In genomic region chr10:22402225-22402917, GRCm38 (mm10) we compare ENCODE assay signal across 8 mouse cellular contexts. TPM values are rescaled to one million over a fixed set of nuclear protein-coding genes. Genes with fewer than 3 reads are reported as not detected.
DNase-seq lines count a peak whose midpoint lies in the region; ATAC-seq lines count a peak whose summit lies in the region.
"Not testable (repeated sequence)": the region's sequence is repeated elsewhere in the genome, so short reads cannot be mapped to it uniquely, and the experiment has no call there.

No protein-coding gene starts in this region.

- peak overlapping the region; percentile 27; the same call in 1 of the 2 replicates for H3K4me2 ChIP-seq in heart, embryonic 13.5 days
- not testable (repeated sequence) for H3K4me2 ChIP-seq in limb, embryonic 12.5 days

- WGBS in forebrain, embryonic 10.5 days: 6% methylated on average over 9 of the region's 11 CpGs
- 3% methylated on average over 9 of the region's 11 CpGs for WGBS in heart, embryonic 13.5 days
- WGBS in limb, embryonic 12.5 days: 5% methylated on average over 9 of the region's 11 CpGs
- 3% methylated on average over 9 of the region's 11 CpGs for WGBS in midbrain, embryonic 10.5 days

- H3K27ac ChIP-seq in forebrain, embryonic 10.5 days; heart, embryonic 13.5 days (replicated peaks); limb, embryonic 12.5 days; midbrain, embryonic 10.5 days (replicated peaks): not testable (repeated sequence)

- not testable (repeated sequence) for H3K36me3 ChIP-seq in forebrain, embryonic 10.5 days (replicated peaks); heart, embryonic 13.5 days; limb, embryonic 12.5 days; midbrain, embryonic 10.5 days

- peak; percentile 42 for ATAC-seq in heart, embryonic 13.5 days (ENCODE audit: extremely low read depth, insufficient number of reproducible peaks, low FRiP score, low TSS enrichment)
- peak; percentile 69; the same call in 1 of the 2 replicates for ATAC-seq in limb, embryonic 12.5 days (ENCODE audit: insufficient number of reproducible peaks, insufficient read depth, low FRiP score, low TSS enrichment, low read depth)

- not testable (repeated sequence) for H3K27me3 ChIP-seq in forebrain, embryonic 10.5 days (ENCODE audit: poor library complexity, severe bottlenecking); heart, embryonic 13.5 days (replicated peaks); limb, embryonic 12.5 days; midbrain, embryonic 10.5 days (ENCODE audit: low read depth, poor library complexity, severe bottlenecking)

- peak; percentile 46 to 84 for DNase-seq in adrenal gland, adult (ENCODE audit: inconsistent age in 2 of 2, low spot score in 1 of 2)
- DNase-seq in forebrain, embryonic 10.5 days (ENCODE audit: extremely low spot score, low spot score): peak; percentile 58
- peak; percentile 4 to 37 for DNase-seq in kidney, adult 8-10 months
- peak; percentile 68 for DNase-seq in midbrain, embryonic 10.5 days (ENCODE audit: low spot score)
- peak; percentile 34 for DNase-seq in right cerebral cortex, postnatal 14 days
- peak; percentile 32 for DNase-seq in urinary bladder, postnatal 25 days (ENCODE audit: low spot score)

- not testable (repeated sequence) for H3K4me3 ChIP-seq in forebrain, embryonic 10.5 days; heart, embryonic 13.5 days; limb, embryonic 12.5 days (replicated peaks); midbrain, embryonic 10.5 days

- H3K9me3 ChIP-seq in forebrain, embryonic 10.5 days; heart, embryonic 13.5 days; limb, embryonic 12.5 days; midbrain, embryonic 10.5 days (replicated peaks): not testable (repeated sequence)

- H3K4me1 ChIP-seq in forebrain, embryonic 10.5 days; heart, embryonic 13.5 days; limb, embryonic 12.5 days (replicated peaks); midbrain, embryonic 10.5 days: not testable (repeated sequence)

- not testable (repeated sequence) for H3K9ac ChIP-seq in heart, embryonic 13.5 days; limb, embryonic 12.5 days (replicated peaks)

RNA-seq across cellular contexts. Expression of gene Raet1d, which starts 42.0 kb away (rescaled TPM):
- 16.1 and 17.8 TPM in 2 replicates for polyA plus RNA-seq in forebrain, embryonic 10.5 days (2016; fragmentation: Nextera tagmentation; extraction: Ambion mirVana)
- polyA plus RNA-seq in heart, embryonic 13.5 days (2015; fragmentation: Nextera tagmentation; extraction: Ambion mirVana): 7.2 and 9.1 TPM in 2 replicates
- 23.5 and 24.5 TPM in 2 replicates for polyA plus RNA-seq in limb, embryonic 12.5 days (2016; fragmentation: Nextera tagmentation; extraction: Ambion mirVana)
- polyA plus RNA-seq in midbrain, embryonic 10.5 days (2016; fragmentation: Nextera tagmentation; extraction: Ambion mirVana): 18.0 and 19.6 TPM in 2 replicates
